Mouse (Mus musculus): ENCODE results near the gene Actr2.
"Not testable (repeated sequence)": the region's sequence is repeated elsewhere in the genome, so short reads cannot be mapped to it uniquely, and the experiment has no call there.

Actr2 gene

DNA sequence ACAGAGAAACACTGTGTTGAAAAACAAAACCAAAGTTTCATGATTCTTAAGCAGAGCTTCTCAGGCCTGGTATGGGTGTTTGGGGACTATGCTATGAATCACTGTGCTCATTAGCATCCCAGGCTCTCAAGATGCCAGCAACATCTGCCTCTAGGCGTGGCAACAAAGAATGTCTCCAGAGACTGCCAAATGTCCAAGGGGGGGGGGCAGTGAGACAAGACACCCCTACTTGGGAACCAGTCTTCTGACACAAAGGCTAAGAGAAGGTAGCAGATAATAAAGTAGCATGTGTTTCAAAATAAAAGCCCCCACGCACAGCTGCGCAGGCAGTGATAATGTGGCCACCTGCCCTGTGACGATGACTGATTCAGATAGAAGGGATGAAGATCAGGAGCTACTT, 69.5 kb downstream of the Actr2 start:
- DNase-seq = no peak

DNA sequence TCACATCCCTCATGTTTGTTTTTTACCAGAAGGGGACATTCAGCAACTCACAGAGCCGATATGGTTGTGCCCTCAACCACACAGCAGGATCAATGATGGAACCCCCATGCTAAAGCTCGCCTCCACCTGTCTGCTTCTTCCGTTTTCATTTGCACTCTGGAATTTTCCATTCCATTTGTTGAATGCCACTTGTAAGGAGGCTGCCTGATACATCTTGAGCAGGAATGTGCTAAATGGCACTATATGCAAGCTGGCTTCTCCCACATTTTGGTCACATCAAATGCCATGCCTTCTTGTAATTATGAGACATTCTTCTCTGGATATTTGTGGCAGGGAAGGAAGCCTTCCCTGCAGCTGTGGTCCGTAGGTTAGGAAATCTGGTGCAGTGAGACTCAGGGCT, 70.6 kb downstream of the Actr2 start:
- no peak for DNase-seq

DNA sequence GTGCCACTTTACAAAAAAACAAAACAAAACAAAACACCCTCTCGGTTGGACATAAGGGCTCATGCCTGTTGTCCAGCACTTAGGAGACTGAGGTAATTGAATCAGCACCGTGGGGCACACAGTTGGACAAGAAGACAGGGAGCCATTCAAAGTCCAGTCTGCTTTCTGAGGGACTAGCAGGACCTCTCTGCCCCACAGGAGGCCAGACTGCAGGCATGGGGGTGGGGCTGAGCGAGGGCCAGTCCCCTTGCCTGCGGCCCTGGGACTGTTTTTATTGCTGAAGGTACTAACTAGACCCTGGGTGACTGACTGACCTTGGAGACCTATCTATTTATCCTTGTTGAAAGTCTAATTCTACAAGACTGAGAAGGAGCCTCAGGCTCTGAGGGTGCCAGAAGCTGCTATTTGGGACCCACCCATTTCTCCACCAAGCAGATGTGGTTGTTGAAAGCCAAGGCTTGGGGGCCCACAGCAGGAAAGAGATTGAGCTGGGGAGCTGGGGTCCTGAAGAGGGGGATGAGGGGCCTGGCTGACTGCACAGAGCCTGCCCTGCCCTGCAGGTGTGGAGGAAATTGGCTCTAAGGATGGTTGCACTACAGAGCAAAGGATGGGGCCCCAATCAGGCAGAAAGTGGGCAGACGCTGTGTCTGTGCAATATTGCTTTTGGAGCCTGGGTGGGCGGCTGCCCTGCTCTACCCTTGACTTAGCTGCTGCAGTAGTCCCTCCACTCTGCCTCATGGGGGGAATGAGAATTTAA, 71.4 kb downstream of the Actr2 start:
- DNase-seq = no peak

DNA sequence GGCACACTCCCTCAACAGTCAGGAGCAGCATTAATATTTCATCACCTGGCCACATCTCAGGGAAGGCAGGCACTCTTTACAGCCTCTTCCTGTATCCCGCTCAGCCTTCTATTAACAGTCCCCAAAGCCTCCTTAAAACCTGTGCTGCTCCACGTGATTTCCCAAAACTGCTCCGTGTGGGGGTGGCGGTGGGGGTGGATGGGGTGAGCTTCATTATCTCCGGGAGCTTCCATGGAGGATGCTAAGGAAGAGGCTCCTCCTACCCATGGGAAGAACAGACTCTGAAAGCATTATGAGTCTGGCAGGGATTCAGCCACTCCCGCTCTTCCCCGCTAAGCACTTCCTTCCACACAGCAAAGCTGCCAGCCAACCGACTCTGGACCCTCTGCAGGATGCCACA, 74.0 kb downstream of the Actr2 start:
- DNase-seq = peak; percentile 54 to 58

DNA sequence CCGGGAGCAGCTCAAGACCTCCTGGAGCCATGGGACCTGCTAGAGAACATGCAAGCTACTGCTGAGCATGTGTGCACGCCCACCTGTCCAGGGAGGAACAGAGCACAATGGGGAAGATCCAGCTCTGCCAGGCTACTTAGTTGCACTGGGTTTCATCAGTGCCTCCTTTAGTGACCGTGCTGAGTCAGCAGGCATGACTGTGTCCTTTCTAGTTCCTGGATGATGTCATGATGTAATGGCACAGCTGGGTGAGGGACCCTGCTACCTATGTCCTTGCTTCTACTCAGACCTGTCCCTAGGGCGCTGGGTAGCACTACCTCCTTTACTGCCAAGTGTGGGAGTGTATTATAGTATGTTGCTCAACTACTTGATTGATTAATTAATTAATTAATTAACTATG, 75.0 kb downstream of the Actr2 start:
- DNase-seq = no peak

DNA sequence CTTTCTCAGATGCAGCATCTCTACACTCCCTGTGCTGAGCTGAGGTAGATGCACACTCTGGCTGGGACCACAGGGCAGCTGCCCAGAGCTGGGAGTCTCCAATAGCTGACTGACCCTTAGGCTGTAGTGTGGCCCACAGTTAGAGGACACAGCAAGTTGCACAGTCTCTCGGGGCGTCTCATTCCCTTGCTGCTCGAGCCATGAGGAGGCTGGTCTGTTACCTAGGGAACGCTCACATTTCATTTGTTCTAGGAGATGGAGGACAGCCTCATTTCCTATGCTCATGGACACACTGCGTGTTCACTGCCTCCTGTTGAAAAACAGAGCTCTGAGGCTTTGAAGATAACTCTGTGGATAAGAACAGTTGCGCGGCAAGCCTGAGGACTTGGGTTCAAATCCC, 76.7 kb downstream of the Actr2 start:
- DNase-seq = no peak

DNA sequence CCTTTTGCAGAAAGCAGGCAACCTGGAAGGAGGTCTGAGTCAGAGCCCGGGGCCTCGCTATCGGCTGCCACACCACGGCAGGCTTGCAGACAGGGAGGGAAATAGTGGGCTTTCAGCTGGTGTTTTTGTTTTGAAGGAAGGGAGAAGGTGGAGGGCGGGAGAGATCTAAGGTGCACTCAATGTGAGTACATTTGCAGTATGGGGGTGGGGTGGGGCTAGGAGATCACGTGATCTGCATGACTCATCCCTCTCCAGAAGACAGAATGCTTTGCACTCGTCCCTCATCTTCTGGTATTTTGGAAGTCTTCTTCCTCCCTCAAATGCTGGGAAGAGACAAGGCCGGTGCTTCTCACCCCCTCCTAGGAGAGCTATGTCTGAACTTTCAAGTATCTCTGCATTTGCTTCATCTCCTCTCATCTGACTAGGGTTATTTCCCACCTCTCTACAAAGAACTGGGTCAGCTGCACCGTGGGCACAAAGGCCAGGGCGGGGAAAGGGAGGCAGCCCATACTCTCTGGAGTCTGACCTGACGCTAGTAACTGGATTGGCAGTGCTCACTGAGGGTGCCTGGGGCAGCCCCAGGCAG, 77.3 kb downstream of the Actr2 start:
- peak; percentile 33 to 56 for DNase-seq

DNA sequence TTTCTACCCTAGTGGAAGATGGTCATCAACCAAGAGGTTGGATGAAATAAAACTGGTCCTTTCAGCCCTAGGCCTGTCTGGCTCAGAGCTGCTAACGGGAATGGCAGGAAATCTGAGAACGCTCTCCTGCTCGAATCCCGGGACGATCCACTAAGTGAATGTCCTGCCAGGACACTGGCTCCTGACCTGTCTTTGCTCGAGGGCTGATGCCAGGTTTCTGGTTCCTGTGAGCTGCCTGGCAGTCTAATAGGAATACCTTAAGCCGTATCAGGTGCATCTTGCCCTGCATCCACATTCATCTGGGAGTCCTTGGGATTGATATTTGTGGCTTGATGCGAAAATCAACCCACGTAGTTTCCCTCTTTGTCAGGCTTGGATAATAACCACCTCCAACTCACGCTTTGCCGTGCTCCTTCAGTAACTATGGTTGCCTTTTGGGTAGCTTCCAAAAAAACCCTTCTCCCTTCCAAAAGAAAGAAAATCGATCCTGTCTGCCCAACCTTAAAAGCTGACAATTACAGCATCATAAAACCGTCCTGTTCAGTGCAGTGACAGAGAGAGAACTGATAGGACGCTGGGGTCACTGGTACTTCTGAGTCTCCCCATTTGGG, 78.3 kb downstream of the Actr2 start:
- peak in 1 of 2 experiments; percentile 31 for DNase-seq

DNA sequence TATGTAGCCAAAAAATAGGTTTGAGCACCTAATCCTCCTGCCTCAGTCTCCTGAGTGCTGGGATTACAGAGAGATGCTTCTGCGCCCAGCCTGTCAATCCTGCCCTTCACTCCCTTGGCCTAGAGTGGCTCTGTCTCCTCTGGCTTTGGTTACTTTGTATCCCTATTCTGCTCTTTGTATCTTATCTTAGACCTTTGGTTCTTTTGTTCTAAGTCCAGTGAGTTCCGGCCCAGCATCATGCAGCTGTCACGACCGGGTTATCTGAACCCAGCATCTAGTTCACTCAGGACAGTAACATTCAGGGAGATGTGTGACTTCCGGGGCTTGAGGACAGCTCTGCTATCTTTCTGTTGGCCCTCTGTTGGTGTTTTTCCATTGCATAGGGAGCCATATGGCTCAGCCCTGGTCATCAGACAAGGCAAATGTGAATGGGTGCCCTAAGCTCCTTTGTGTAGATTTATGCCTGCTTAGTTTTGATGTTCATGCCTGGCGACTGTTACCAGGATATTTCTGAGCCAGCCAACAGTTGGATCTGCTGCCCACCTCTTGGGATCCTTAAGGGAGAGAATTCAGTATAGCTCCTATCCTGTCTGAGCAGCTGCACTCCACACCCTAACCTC, 79.1 kb downstream of the Actr2 start:
- peak in 1 of 2 experiments; percentile 30 for DNase-seq

DNA sequence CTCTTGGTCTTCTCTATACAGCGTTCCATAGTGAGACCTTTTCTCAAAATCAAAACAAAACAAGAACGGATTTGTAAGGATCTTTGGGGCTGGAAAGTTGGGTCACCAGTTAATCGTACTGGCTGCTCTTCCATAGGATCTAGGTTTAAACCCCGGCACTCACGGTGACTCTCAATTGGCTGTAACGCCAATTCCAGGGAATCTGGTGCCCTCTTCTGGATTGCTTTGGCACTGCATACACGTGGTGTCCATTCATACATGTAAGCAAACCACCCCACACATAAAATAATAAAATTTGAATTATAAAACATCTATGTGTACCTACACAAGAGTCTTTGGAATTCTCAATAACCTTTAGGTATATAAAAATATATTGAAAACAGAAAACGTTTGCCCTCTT, 81.2 kb downstream of the Actr2 start:
- peak in 1 of 2 experiments; percentile 50 for DNase-seq

DNA sequence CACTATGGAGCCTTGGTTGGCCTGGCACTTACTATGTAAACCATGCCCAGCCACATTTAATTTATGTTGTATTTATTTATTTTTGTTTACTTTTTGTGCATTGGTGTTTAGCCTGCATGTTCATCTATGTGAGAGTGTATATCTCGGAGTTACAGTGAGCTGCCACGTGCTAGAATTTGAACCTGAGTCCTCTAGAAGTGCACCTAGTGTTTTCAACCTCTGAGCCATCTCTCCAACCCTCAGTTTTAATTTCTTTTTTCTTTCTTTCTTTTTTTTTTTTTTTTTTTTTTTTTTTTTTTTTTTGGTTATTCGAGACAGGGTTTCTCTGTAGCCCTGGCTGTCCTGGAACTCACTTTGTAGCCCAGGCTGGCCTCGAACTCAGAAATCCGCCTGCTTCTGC, 81.7 kb downstream of the Actr2 start:
- not testable (repeated sequence) for DNase-seq

DNA sequence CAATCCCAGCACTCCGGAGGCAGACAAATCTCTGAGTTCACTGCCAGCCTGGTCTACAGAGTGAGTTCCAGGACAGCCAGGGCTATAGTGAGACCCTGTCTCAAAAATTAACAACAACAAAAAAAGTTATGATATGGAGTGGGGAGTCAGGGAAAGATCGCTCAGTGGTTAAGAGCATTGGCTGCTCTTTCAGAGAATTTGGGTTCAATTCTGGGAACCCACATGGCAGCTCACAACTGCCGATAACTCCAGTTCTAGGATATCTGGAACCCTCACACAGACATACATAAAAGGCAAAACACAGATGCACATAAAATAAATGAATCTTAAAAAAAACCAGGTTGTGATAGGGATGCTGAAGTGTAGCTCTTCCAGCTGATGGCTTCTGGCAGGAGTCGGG, 83.7 kb downstream of the Actr2 start:
- no peak for DNase-seq

DNA sequence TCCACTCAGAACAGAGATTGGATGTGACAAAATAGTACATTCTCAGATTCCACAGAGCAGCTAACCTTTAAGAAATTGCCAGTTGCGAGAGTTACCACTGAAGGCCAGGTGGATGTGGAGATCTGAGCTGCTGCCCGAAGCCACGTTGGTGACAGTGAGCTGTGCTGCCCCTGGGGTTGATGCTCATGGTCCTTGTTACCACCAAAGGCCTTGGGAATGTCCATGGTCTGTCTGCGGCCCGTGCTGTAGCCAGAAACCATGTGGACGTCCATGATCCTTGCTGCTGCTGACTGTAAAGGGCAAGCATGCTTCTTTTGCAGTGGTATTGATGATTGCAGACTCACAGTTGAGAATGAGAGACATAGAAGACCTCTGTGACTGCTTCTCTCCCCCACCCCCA, 84.3 kb downstream of the Actr2 start:
- DNase-seq = no peak

DNA sequence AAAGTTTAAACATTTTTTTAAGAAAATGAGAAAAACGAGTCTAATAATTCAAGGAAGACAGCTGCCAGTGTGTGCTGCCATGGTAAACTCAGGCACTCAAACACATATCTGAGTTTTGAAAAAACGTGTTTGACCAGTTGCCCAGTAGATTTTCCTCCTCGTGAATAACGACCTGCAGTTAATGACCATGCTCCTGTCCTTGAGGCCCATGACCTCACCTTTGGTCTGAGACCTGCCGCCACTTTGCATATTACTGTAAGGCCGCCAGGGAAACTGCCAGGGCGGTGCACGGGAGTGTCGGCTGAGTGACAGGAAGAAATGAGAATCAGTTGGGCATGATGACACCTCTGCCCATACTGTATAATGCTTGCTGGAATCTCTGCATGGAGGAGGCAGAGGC, 85.0 kb downstream of the Actr2 start:
- DNase-seq = no peak

DNA sequence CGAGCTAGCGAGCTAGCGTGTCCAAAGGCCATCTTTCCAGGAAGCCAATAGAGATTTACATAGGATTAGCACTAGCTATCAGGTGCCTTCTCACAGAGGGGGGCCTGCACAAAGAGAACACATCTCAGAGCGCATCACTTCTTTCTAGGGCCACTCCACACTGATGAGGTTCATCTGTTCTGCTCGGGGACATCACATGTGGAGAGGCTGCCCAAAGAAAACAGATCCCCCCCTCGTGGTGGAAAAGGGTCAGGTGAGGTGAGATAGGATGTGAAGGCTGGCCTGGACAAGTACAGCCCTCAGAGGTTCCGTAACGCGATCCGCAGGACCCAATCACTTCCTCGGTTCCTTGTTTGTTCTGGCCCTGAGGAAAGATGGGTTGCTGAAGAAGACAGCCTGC, 86.8 kb downstream of the Actr2 start:
- peak; percentile 30 to 35 for DNase-seq

DNA sequence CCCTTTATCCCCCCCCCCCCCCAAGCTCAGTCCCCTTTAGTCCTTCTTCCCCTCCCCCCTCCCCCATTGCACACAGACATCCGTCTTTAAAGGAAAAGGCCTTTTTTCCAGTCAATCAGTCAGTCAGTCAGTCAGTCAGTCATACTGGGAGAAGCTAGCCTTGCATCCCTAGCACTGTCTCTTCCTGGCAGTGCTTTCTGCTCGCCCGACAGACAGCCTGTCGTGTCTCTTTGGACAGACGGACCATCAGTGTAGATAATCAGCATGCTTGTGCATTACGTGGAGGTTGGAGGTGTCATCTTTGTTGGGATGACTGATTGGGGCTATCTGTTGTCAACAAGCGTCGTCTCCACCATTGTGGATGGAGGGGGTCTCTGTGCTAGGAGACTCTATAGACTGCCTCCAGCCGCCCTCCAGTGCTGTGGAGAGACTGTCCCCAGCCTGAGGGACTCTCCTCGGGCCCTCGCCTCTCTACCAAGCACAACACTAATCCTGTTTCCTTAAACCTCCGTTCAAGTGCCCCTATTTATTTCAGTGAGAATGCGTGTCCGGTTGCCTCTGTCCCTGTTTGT, 89.7 kb downstream of the Actr2 start:
- no peak for DNase-seq

DNA sequence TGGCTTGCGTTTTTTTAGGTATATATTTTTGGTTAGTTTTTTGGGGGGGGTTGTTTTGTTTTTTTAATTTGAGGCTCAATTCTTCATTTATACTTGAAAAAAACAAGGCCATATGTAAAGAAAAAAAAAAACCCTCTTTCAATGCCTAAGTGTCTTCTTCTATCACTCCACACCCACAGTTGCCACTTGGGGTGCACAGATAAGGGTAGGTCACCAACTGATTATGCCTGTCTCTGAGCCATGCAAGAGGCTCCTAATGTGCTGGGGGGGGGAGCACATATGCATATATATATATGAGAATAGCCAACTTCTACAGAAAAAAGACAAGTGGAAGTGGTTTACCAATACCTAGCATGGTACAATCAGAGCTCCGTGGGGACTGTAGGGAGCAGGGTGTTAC, 90.3 kb downstream of the Actr2 start:
- DNase-seq = no peak

DNA sequence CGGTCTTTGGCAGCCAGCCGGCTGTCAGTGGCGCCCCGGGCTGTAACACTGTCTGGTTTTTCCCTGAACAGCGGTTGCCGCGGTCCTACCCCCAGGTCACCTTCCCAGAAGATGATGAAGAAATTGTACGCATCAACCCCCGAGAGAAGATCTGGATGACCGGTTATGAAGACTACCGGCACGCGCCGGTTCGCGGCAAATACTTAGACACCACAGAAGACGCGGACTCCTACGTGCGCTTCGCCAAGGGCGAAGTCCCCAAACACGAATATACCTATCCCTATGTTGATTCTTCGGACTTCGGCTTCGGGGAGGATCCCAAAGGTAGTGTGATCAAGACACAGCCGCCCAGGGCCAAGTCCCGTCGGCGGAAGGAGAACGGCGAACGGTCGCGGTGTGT, 92.0 kb downstream of the Actr2 start:
- no peak for DNase-seq

DNA sequence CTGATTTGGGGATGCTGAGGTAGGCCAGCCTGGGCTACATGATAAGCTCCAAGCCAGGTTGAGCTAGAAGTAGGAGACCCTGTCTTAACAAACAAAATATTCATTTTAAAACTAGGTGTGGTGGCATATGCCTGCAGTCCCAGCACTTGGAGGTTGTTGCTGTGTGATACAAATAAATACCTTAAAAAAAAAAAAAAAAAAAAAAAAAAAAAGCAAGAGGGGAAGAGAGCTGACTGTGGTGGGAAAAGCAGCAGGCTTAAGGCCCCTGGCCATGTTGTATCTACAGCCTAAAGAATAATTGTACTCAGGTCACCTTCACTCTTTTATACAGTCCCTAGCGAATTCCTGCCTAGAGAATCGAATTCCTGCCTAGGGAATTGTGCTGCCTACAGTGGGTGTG, 93.8 kb downstream of the Actr2 start:
- no peak for DNase-seq

DNA sequence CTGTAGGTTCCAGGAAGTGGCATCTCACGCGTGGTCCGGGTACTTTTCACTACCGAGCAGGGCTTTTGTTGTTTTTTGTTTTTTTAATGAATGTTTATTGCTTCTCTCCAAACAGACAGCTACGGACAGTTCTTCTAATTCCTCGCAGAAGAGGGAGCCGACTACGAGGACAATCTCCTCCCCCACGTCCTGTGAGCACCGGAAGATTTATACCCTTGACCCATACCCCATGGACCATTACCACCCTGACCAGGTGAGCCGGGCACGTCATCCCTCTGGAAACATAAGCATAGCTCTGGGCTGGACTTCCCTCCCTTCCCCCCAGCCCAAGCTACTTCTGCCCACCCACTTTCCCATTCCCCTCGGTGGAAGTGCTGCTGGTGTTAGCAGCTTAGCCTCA, 94.8 kb downstream of the Actr2 start:
- no peak for DNase-seq

DNA sequence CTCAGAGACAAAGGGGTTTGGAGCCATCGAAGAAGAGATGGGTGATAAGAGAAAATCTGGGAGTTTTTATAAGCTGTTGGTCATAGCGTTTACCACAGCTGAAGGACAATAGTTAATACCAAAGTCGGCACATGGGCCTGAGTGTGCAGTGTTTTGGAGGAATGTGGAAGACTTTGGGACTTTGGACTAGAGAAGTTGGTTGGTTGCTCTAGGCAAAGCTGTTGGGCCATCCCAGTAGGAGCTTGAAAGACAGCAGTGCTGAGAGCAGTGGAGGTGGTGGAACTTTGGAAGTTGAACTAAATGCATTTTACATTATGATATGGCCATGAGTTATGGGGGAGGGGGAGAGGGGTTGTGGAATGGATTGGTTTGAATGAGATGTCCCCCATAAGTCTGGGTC, 99.3 kb downstream of the Actr2 start:
- DNase-seq = no peak

Measured in cerebellum, adult 18-20 months (tissue).